Mouse (Mus musculus) bone marrow, adult 2 months (tissue): ENCODE measurements around the gene Myo16.

Source experiments
- CTCF ChIP-seq: fragments of 200-500 bp; IDR thresholded peaks from 2 replicates; pipeline ENCODE4 v1.5.1; 2011; ENCODE audit warnings: low read length, control low read depth; ENCODE audit not compliant: control insufficient read depth, insufficient read depth
- POLR2A ChIP-seq: fragments of 200-500 bp; IDR thresholded peaks from 2 replicates; pipeline ENCODE4 v1.6.1; 2011; ENCODE audit warnings: low read depth, mild to moderate bottlenecking, control low read depth, low read length, borderline replicate concordance; ENCODE audit not compliant: control insufficient read depth

- TF ChIP-seq CTCF, result no peak
- no peak for TF ChIP-seq POLR2A
Measured at GRCm38 (mm10) chr8:10646485-10646884, 492.8 kb downstream of the Myo16 start.
